Mouse (Mus musculus) liver, embryonic 14.5 days (tissue): ENCODE data around the gene Slc43a2.

ENCODE experiments used
- CTCF ChIP-seq: IDR thresholded peaks from 2 replicates; pipeline ENCODE4 v1.5.1; 2016; ENCODE audit warnings: antibody characterized with exemption, low read depth, control low read depth
- EP300 ChIP-seq: IDR thresholded peaks from 2 replicates; pipeline ENCODE4 v1.6.1; 2016; ENCODE audit warnings: antibody characterized with exemption, low read depth

- TF ChIP-seq CTCF = no peak
- TF ChIP-seq EP300 = no peak
Measured at GRCm38 (mm10) chr11:75561410-75561791, 29.9 kb downstream of the Slc43a2 start.
